Mouse (Mus musculus): ENCODE measurements at regions not wholly inside any gene's neighbourhood (a gene's known extent, or its start where the extent isn't known, plus 50 kb on each side); places are given as distances from the start of the nearest gene placed in this dataset.

DNA sequence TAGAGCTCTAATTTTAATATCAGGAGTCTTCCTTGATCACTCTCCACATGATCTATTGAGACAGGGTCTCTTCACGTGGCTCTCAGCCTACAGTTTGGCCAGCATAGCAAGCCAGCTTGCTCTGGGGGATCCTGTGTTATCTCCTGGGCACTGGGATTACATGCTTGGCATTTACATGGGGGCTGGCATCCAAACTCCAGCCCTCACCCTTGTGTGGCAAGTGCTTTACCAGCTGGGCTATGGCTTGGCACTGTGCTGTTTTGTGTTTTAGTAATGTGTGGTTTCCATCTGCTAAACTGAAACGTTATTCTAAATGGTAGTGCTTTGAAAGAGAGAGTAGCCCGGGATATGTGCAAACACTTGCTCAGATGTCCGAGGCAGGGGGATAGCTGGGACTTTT, 251.5 kb upstream of the Hnrnpa3 start:
- no peak for DNase-seq (ENCODE audit: inconsistent ontology term)

DNA sequence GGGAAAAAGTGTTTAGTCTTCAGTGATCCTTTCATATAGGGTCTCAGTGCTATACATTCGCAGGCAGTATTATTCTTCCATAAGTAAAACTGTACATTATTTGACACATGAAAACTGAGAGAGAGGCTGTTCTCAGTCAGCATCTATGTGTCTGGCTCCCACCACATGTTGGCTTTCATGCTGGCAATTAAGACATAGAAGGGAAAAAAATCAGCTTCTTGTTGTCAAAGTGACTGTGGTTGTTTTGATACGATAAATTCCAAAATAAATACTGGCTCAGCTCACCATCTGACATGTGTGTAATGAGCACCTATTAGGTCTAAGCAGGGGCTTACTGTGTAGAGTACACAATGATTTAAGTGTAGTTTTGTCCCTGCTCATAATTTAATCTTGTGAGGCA, 251.0 kb upstream of the Hnrnpa3 start:
- DNase-seq (ENCODE audit: inconsistent ontology term), result no peak

DNA sequence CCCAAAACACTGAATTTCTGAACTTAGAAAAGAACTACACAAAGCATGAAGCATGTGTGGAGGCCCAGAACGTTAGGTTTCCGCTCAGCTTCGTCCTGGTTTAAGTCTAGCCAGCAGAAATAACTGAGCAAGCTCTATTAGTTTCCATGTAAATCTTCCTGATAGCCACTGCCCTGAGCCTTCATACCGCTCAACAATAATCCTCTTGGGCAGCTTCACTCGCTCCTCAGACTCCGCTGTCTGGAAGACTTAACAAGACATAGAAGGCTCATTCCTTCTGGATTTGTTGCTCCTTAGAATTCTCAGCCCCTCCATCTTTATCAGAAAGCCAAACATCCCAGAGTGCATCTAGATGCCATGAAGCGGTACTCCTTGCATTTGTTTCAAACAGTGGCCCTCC, 249.3 kb upstream of the Hnrnpa3 start:
- DNase-seq (ENCODE audit: inconsistent ontology term), result no peak

GRCm38 (mm10) chr2:75412735-75413134, 246.3 kb upstream of the Hnrnpa3 start:
- DNase-seq (ENCODE audit: inconsistent ontology term), result no peak

DNA sequence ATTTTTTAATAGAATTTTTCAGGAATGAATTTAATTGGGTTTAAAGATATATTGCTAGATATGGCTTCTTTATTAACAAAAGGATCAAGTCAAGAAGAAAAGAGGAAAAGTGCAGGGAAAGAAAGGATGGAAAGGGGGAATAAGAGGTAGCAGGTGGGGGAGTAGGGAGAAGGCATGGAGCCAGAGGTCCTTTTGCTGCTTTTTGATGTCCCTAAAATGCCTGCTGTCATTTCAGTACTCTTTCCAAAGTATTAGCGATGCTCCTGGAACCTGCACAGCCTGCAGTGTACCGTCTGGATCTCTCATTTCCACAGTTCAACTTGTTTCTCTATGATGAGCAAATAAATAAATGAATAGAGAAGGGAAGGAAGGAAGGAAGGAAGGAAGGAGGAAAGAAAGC, 240.4 kb upstream of the Hnrnpa3 start:
- DNase-seq (ENCODE audit: inconsistent ontology term), result no peak

GRCm38 (mm10) chr2:75419142-75419541, 239.9 kb upstream of the Hnrnpa3 start:
- DNase-seq (ENCODE audit: inconsistent ontology term), result no peak

- peak; percentile 26 for DNase-seq (ENCODE audit: inconsistent ontology term)
Measured at GRCm38 (mm10) chr2:75422798-75423685, 236.0 kb upstream of the Hnrnpa3 start.

DNA sequence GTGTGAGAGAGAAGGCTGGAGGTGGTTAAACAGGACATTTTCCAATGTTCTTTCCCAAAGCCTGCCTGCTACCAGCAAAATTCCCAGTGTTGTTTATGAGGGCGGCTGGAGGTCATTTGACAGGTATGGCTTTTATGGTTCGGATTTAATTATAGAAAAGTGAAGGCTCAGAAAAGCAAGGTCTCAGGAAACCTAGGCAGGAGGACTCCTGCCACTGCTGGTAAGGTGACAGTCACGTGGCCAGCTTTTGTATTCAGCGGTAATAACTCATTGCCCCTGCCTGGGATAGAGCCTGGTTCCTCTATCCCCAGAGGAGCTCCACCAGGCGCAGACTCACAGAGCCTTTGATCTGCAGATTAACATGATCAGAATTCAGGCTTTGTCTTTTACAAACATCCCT, 235.2 kb upstream of the Hnrnpa3 start:
- no peak for DNase-seq (ENCODE audit: inconsistent ontology term)

DNA sequence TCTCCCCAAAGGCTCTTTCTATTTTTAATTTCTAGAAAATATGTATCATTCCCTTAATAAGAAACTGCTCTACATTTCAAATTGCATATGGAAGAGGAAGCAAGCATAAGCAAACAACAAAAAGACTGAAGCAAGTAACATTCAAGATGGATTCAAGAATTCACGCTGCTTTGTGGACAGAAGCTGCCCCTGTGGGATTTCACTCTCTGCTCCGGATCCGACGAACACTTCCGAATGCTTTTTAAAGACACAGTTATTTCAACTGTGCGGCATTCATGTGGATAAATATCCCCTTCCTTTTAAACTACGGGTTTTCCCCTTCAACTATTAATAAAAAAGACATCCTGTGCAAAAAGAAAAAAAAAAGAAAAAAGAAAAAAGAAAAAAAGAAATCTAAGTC, 234.7 kb upstream of the Hnrnpa3 start:
- no peak for DNase-seq (ENCODE audit: inconsistent ontology term)

DNA sequence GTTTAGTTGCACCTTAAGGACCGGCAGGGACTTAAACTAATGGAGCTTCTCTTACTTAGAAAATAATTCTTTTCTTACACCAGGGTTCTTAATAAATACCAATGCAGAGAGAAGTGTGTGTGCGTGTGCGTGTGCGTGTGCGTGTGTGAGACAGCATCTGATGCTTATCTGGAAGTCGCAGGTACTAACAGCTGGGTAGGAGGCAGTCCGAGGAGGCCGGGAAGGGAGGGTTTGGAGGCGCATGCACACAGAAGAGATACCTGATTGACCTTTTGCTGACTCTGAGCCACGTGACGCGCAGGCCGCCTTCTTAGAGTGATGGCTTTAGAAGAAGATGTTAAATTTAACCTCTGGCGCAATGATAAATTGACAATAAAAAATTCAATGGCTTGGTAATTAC, 234.2 kb upstream of the Hnrnpa3 start:
- no peak for DNase-seq (ENCODE audit: inconsistent ontology term)

DNA sequence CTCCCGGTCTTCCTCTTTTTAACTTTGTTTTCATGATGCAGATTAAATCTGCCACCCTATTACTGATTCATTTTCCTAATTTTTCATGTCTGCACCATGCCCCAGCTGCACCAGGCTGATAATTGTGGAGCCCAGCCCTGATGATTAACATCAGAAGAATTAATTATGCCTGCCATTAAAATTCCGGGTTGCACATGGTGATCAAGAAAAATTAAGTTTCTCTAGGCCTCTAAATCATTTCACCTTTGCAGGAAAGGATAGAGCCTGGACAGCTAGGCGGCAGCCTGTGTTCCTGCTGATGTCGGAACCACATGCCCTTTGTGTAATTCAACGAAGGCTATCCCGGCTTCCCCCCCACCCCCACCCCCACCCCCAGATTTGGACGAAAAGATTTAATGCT, 233.7 kb upstream of the Hnrnpa3 start:
- peak; percentile 58 for DNase-seq (ENCODE audit: inconsistent ontology term)

DNA sequence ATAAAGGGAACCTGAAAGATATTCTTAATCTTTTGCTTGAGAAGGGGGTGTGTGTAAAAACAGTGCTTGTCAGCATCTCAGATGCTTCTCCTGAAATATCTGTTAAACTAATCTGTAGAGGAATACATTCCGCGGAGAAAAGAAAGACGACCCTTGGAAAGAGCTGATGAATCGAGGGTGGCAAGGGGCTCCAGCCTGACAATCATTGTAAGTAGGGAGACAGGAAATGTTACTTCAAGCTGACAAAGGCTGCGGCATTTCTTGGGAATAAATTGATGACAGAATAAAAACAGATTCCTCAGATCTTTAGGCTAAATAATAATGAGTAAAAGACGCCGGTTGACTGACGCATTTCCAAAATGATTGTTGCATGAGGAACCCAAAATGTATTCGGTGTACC, 233.3 kb upstream of the Hnrnpa3 start:
- no peak for DNase-seq (ENCODE audit: inconsistent ontology term)

- DNase-seq (ENCODE audit: inconsistent ontology term), result no peak
Measured at GRCm38 (mm10) chr2:75427936-75428458, 231.1 kb upstream of the Hnrnpa3 start.

GRCm38 (mm10) chr2:75430161-75430940, 228.7 kb upstream of the Hnrnpa3 start:
- DNase-seq (ENCODE audit: inconsistent ontology term), result no peak

DNA sequence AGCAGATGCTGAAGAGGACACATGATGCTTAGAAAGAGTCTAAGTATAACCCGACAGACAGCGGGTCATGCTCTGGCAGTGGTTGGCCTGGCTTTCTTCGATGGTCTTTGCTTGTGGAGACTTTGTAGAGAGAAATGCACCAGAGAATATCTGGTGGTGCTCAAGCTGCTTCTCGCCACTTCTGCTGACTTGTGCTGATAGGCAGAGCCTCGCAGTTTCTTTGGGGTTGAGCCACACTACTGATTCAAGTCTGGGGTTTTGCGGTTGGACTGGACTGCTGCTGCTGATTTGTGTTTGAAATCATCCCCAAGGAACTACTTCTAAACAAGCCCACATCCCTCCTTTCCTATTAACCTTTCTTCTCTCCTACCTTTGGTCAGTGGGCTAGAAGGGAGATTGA, 227.1 kb upstream of the Hnrnpa3 start:
- DNase-seq (ENCODE audit: inconsistent ontology term), result no peak

GRCm38 (mm10) chr2:75434521-75434920, 224.5 kb upstream of the Hnrnpa3 start:
- DNase-seq (ENCODE audit: inconsistent ontology term), result no peak

DNA sequence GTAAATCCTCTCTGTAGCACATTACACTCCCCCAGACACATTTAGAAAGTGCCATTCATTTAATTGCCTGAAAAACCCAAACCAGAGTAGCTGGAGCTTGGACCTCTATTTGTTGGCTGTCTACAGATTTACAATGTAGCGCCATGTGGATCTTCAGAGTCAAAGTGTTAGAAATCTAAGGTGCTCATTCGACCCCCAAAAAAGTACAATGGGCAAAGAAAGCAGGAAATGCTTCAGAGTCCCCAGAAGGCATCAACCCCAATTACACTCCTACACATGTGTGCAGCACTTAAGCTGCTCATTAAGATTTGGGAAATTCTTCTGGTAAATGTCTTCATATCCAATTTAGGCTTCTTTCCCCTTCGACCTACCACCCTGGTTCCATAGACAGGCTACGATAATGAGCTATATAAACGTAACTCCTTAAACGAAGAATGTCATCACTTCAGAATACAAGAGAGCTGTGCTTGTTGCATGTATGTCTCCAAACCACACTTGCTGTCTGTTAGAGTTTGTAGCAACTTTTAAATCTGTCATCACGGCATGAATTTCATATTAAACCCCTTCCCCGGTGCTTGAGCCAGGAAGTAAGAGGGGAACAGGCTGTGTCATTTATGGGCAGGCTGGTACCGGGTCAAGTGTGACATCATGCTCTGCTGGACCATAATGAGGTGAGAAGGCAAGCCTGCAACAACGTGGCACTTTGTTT, 219.4 kb upstream of the Hnrnpa3 start:
- no peak for DNase-seq (ENCODE audit: inconsistent ontology term)

GRCm38 (mm10) chr2:75442632-75443031, 216.4 kb upstream of the Hnrnpa3 start:
- peak; percentile 7 for DNase-seq (ENCODE audit: inconsistent ontology term)

- no peak for DNase-seq (ENCODE audit: inconsistent ontology term)
Measured at GRCm38 (mm10) chr2:75445189-75445588, 213.9 kb upstream of the Hnrnpa3 start.

GRCm38 (mm10) chr2:75446996-75447715, 211.9 kb upstream of the Hnrnpa3 start:
- no peak for DNase-seq (ENCODE audit: inconsistent ontology term)

DNA sequence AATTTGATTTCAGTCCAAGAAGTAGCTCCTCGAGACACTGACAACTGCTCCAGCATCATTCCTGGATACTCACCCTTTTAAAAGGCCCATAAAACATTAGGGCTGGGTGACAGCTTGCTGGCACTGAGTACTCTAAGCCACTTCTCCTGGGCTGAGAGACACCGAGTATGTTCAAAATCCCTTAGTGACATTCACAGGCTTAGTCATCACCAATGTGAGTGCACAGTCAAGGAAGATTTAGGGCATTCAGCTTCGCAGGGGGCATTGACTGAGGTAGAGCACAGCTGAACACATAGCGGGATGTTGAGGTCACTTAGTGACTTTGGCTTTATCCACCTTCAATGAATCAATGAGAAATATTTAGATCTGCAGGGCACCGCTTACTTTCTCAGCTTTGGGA, 210.8 kb upstream of the Hnrnpa3 start:
- no peak for DNase-seq (ENCODE audit: inconsistent ontology term)

Measured in Muller cell, postnatal 12 days (primary cell).